Mouse (Mus musculus) neutrophil, adult 5-6 weeks (primary cell): ENCODE data around the gene Amigo3. TPM values are rescaled to one million over a fixed set of nuclear protein-coding genes. Genes with fewer than 3 reads are reported as not detected.
A peak's percentile ranks its signal among the peaks of the same experiment; 100 is the strongest.

Source experiments
- ATAC-seq: fragments of 151-379, 151-347 bp; 2 replicates; pipeline ENCODE4 v1.8.0; 2017; ENCODE audit warnings: mild to moderate bottlenecking, moderate TSS enrichment; ENCODE audit not compliant: insufficient number of reproducible peaks, poor library complexity, low FRiP score, severe bottlenecking; ENCODE audit errors: extremely low read depth
- total RNA-seq: library from RNA; stranded (forward); fragments of 200-1000 nt; gene quantifications from 2 replicates; pipeline ENCODE4 v1.2.3, GENCODE M21; 2017

The Amigo3 gene
- total RNA-seq, 1 experiment from 2014 or later = 4.5 TPM

GRCm38 (mm10) chr9:108073141-108073930 lies 20.4 kb downstream of the Amigo3 start:
- ATAC-seq = no peak

- ATAC-seq = no peak
These were observed 27.2 kb downstream of the Amigo3 start, which contains the start of gene Mst1 for GRCm38 (mm10) chr9:108080168-108080567. Mst1 (plus strand) TSS chr9:108080436.

- ATAC-seq = no peak
These were observed 29.6 kb downstream of the Amigo3 start for GRCm38 (mm10) chr9:108082549-108082948.

GRCm38 (mm10) chr9:108082988-108083431 lies 30.1 kb downstream of the Amigo3 start, which contains the start of gene Rnf123:
Rnf123 (minus strand) TSS chr9:108083346.
- no peak; the same call in 1 of the 2 replicates for ATAC-seq

- no peak for ATAC-seq
These were observed 30.6 kb downstream of the Amigo3 start for GRCm38 (mm10) chr9:108083561-108083960.

- no peak for ATAC-seq
These were observed 32.3 kb downstream of the Amigo3 start for GRCm38 (mm10) chr9:108085261-108085660.

- no peak for ATAC-seq
These were observed 37.7 kb downstream of the Amigo3 start for GRCm38 (mm10) chr9:108090611-108091120.

- ATAC-seq = no peak
These were observed 40.6 kb downstream of the Amigo3 start for GRCm38 (mm10) chr9:108093586-108093985.

- peak; percentile 84 for ATAC-seq
These were observed 41.4 kb downstream of the Amigo3 start, which contains the start of gene Apeh for GRCm38 (mm10) chr9:108094184-108094941. Apeh (minus strand) TSS chr9:108094606.

- ATAC-seq = no peak
These were observed 42.0 kb downstream of the Amigo3 start for GRCm38 (mm10) chr9:108094998-108095411.

- peak; percentile 45; the same call in 1 of the 2 replicates for ATAC-seq
These were observed 42.6 kb downstream of the Amigo3 start for GRCm38 (mm10) chr9:108095518-108095917.

GRCm38 (mm10) chr9:108095949-108096712 lies 43.2 kb downstream of the Amigo3 start:
- ATAC-seq = no peak

- no peak for ATAC-seq
These were observed 46.7 kb downstream of the Amigo3 start for GRCm38 (mm10) chr9:108099619-108100018.

GRCm38 (mm10) chr9:108104766-108105548 lies 52.0 kb downstream of the Amigo3 start:
- no peak for ATAC-seq
